Mouse (Mus musculus): ENCODE results near the gene Zfp551. TPM values are rescaled to one million over a fixed set of nuclear protein-coding genes. Genes with fewer than 3 reads are reported as not detected.

The Zfp551 gene
- polyA plus RNA-seq (2015; fragmentation: Nextera tagmentation; extraction: Ambion mirVana), result 5.5 and 5.8 TPM in 2 replicates

- ATAC-seq (ENCODE audit: insufficient number of reproducible peaks, insufficient read depth, low FRiP score, low TSS enrichment, low read depth), result peak; percentile 85
Measured at GRCm38 (mm10) chr7:12422245-12422849, at the start of gene Zfp551. Zfp551 (minus strand) TSS chr7:12422751.

GRCm38 (mm10) chr7:12422855-12423254 lies 304 bp upstream of the Zfp551 start:
- H3K4me2 ChIP-seq, result peak overlapping the region; percentile 68
- no peak for ATAC-seq (ENCODE audit: insufficient number of reproducible peaks, insufficient read depth, low FRiP score, low TSS enrichment, low read depth)
- WGBS, result 62% methylated on average over 3 of the region's 3 CpGs
- peaks cover 26% of the 10 kb centered on the region for H3K36me3 ChIP-seq
- H3K9me3 ChIP-seq, result no peaks in the 10 kb centered on the region
- no peaks in the 10 kb centered on the region for H3K27me3 ChIP-seq
- no peak overlapping the region for H3K9ac ChIP-seq
- H3K4me1 ChIP-seq, result peaks cover 10% of the 10 kb centered on the region
- H3K4me3 ChIP-seq, result peak overlapping the region; percentile 70
- H3K27ac ChIP-seq, result no peak overlapping the region

More at GRCm38 (mm10) chr7:12422245-12422849, at the start of gene Zfp551:
- WGBS, result under 1% methylated on average over 27 of the region's 27 CpGs
- Histone ChIP-seq H3K27ac (peak within 1 kb of the TSS; percentile 68), H3K4me2 (peak within 1 kb of the TSS; percentile 68), H3K9me3 (no peaks in the 10 kb centered on the region), H3K4me3 (peak within 1 kb of the TSS; percentile 70), H3K4me1 (peaks cover 10% of the 10 kb centered on the region), H3K27me3 (no peaks in the 10 kb centered on the region), H3K36me3 (peaks cover 30% of the 10 kb centered on the region), H3K9ac (peak within 1 kb of the TSS; percentile 82)

GRCm38 (mm10) chr7:12421741-12422140 lies 810 bp downstream of the Zfp551 start:
- 0 out of 2 replicates have a peak overlapping the region, but pooled peaks have one; percentile 68 for H3K27ac ChIP-seq
- H3K27me3 ChIP-seq, result no peaks in the 10 kb centered on the region
- peaks cover 36% of the 10 kb centered on the region for H3K36me3 ChIP-seq
- H3K9ac ChIP-seq, result peak overlapping the region; percentile 82
- peaks cover 10% of the 10 kb centered on the region for H3K4me1 ChIP-seq
- no peaks in the 10 kb centered on the region for H3K9me3 ChIP-seq
- H3K4me3 ChIP-seq, result peak overlapping the region; percentile 70
- peak overlapping the region; percentile 68 for H3K4me2 ChIP-seq
- no peak for ATAC-seq (ENCODE audit: insufficient number of reproducible peaks, insufficient read depth, low FRiP score, low TSS enrichment, low read depth)
- WGBS, result 46% methylated on average over 5 of the region's 5 CpGs

- Histone ChIP-seq H3K4me3 (no peak within 1 kb of the TSS), H3K36me3 (no peaks in the 10 kb centered on the region), H3K27me3 (no peaks in the 10 kb centered on the region), H3K27ac (no peak within 1 kb of the TSS), H3K4me2 (no peak within 1 kb of the TSS), H3K9me3 (peaks cover 3% of the 10 kb centered on the region; the same call in 1 of the 2 replicates), H3K9ac (no peak within 1 kb of the TSS), H3K4me1 (no peaks in the 10 kb centered on the region)
- 60% methylated on average over 1 of the region's 1 CpGs for WGBS
- ATAC-seq (ENCODE audit: insufficient number of reproducible peaks, insufficient read depth, low FRiP score, low TSS enrichment, low read depth), result no peak
Measured at GRCm38 (mm10) chr7:12369173-12369572, 53.4 kb downstream of the Zfp551 start, which contains the start of gene Vmn1r84. Vmn1r84 (minus strand) TSS chr7:12369273.

Other genes starting within 250 kb of the Zfp551 start
- gene Vmn1r80, start 233.5 kb downstream of the Zfp551 start, polyA plus RNA-seq (2015; fragmentation: Nextera tagmentation; extraction: Ambion mirVana), result not detected in 2 replicates
- not detected in 2 replicates for gene Vmn1r81, start 154.5 kb downstream of the Zfp551 start, polyA plus RNA-seq (2015; fragmentation: Nextera tagmentation; extraction: Ambion mirVana)
- not detected in 2 replicates for gene Vmn1r82, start 122.3 kb downstream of the Zfp551 start, polyA plus RNA-seq (2015; fragmentation: Nextera tagmentation; extraction: Ambion mirVana)
- gene Vmn1r83, start 93.3 kb downstream of the Zfp551 start, polyA plus RNA-seq (2015; fragmentation: Nextera tagmentation; extraction: Ambion mirVana), result not detected in 2 replicates
- gene Vmn1r84, start 53.5 kb downstream of the Zfp551 start, polyA plus RNA-seq (2015; fragmentation: Nextera tagmentation; extraction: Ambion mirVana), result not detected in 2 replicates
- 27.3 and 29.1 TPM in 2 replicates for gene Zfp606, start 55.5 kb upstream of the Zfp551 start, polyA plus RNA-seq (2015; fragmentation: Nextera tagmentation; extraction: Ambion mirVana)
- gene 2900092C05Rik, start 89.8 kb upstream of the Zfp551 start, polyA plus RNA-seq (2015; fragmentation: Nextera tagmentation; extraction: Ambion mirVana), result not detected in 2 replicates
- gene Vmn2r53, start 186.0 kb upstream of the Zfp551 start, polyA plus RNA-seq (2015; fragmentation: Nextera tagmentation; extraction: Ambion mirVana), result 0.01 TPM in 1 of 2 replicates, not detected in the other
- gene Vmn2r54, start 217.6 kb upstream of the Zfp551 start, polyA plus RNA-seq (2015; fragmentation: Nextera tagmentation; extraction: Ambion mirVana), result not detected in 2 replicates